8 mouse cellular contexts compared by ENCODE assay signal in genomic region chr11:32221951-32222409, GRCm38 (mm10). TPM values are rescaled to one million over a fixed set of nuclear protein-coding genes. Genes with fewer than 3 reads are reported as not detected.
DNase-seq lines count a peak whose midpoint lies in the region; ATAC-seq lines count a peak whose summit lies in the region.

TSS of gene Rhbdf1 (minus strand) at chr11:32222300.

- H3K36me3 ChIP-seq in forebrain, embryonic 14.5 days (ENCODE audit: control insufficient read depth, insufficient read depth, low read length) = no peaks in the 10 kb centered on the region

- peak within 1 kb of the TSS; percentile 99 for H3K4me2 ChIP-seq in forebrain, embryonic 14.5 days (ENCODE audit: low read length)

- H3K9ac ChIP-seq in forebrain, embryonic 14.5 days (ENCODE audit: low read length) = peak within 1 kb of the TSS; percentile 71

- H3K9me3 ChIP-seq in forebrain, embryonic 14.5 days (replicated peaks; ENCODE audit: control insufficient read depth, low read length) = no peaks in the 10 kb centered on the region

- ATAC-seq in forebrain, embryonic 14.5 days = peak; percentile 45

- under 1% methylated on average over 71 of the region's 72 CpGs for WGBS in forebrain, embryonic 14.5 days

- H3K4me3 ChIP-seq in forebrain, embryonic 14.5 days (ENCODE audit: low read depth, low read length) = peak within 1 kb of the TSS; percentile 63

- H3K27ac ChIP-seq in forebrain, embryonic 14.5 days (ENCODE audit: low read depth, low read length) = 0 out of 2 replicates have a peak within 1 kb of the TSS, but pooled peaks have one; percentile 39

- peaks cover 16% of the 10 kb centered on the region for H3K27me3 ChIP-seq in forebrain, embryonic 14.5 days (replicated peaks; ENCODE audit: control insufficient read depth, insufficient read depth, low read length)

- H3K4me1 ChIP-seq in forebrain, embryonic 14.5 days (ENCODE audit: control insufficient read depth, insufficient read depth, low read length) = peaks cover 20% of the 10 kb centered on the region

- DNase-seq in cerebellum, adult 11-12 months = peak; percentile 50
- no peak for DNase-seq in cerebellum, postnatal 4 days (ENCODE audit: low spot score in 2 of 2)
- peak; percentile 74 to 76 for DNase-seq in adrenal gland, adult 18-20 months (ENCODE audit: low spot score in 2 of 2)
- no peak for DNase-seq in forebrain, embryonic 14.5 days (ENCODE audit: low spot score)
- peak; percentile 76 for DNase-seq in heart, postnatal 4 days
- DNase-seq in layer of hippocampus, postnatal 14 days (ENCODE audit: low spot score in 2 of 2) = no peak
- peak; percentile 75 for DNase-seq in lung, postnatal 36 days
- DNase-seq in urinary bladder, adult 2 months (ENCODE audit: low spot score) = peak; percentile 68

RNA-seq across cellular contexts. Expression of gene Rhbdf1, which starts in this region (rescaled TPM):
- total RNA-seq in adrenal gland, adult 18-20 months (2021) = 10 to 100 TPM; 22.8 to 28.8 TPM
- polyA plus RNA-seq in forebrain, embryonic 14.5 days (2014; fragmentation: Nextera tagmentation; extraction: Ambion mirVana) = 9.9 and 13.7 TPM in 2 replicates
- total RNA-seq in heart, postnatal 4 days (2021) = 10 to 100 TPM; 31.9 to 33.0 TPM
- 10 to 100 TPM; 23.6 to 29.5 TPM for total RNA-seq in layer of hippocampus, postnatal 14 days (2021)
- 74.1 and 87.8 TPM in 2 replicates for polyA plus RNA-seq in urinary bladder, adult 2 months (2012; rRNA removed)

Comparison
In these comparisons a context has a peak if more than half of its experiments do, and no peak if none do; other contexts are left out.
1. DNase-seq: peak in cerebellum, adult 11-12 months (single experiment), adrenal gland, adult 18-20 months (2 of 2), heart, postnatal 4 days (single experiment), lung, postnatal 36 days (single experiment) and urinary bladder, adult 2 months (single experiment); none in cerebellum, postnatal 4 days (0 of 2), forebrain, embryonic 14.5 days (single experiment) and layer of hippocampus, postnatal 14 days (0 of 2).